Mouse (Mus musculus) lung, adult 2 months (tissue): ENCODE results near the gene Cyp4a14.
"Not testable (repeated sequence)": the region's sequence is repeated elsewhere in the genome, so short reads cannot be mapped to it uniquely, and the experiment has no call there.

Source experiments
- CTCF ChIP-seq: fragments of 200-500 bp; IDR thresholded peaks from 2 replicates; pipeline ENCODE4 v1.5.1; 2011; ENCODE audit warnings: mild to moderate bottlenecking, low read length, control low read depth; ENCODE audit not compliant: insufficient read depth
- POLR2A ChIP-seq: fragments of 200-500 bp; IDR thresholded peaks from 2 replicates; pipeline ENCODE4 v1.6.1; 2011; ENCODE audit warnings: low read depth, mild to moderate bottlenecking, control low read depth, low read length, borderline replicate concordance; ENCODE audit errors: extremely low read depth

DNA sequence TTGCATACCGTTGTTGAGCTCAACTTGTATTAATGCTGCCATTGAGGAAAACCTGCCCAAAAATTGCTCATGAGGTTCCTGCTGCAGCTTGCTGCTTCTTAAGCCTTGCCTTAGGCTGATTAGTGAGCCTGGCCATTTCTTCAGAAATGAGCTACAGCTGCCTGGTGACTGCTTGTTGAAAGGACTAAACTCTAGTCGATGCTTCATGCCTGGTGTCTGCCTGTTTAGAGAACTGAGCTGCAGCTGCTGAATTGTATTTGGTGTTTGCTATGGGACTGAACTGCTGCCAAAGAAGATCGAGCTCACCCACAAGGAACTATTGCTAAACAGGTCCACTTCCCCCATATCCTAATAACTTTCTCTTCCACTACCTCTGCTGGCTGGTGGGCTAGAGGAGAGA is 22.4 kb downstream of the Cyp4a14 start:
- not testable (repeated sequence) for TF ChIP-seq POLR2A, CTCF
